Mouse (Mus musculus) neutrophil, adult 5-6 weeks (primary cell): ENCODE measurements around the gene Dhh. TPM values are rescaled to one million over a fixed set of nuclear protein-coding genes. Genes with fewer than 3 reads are reported as not detected.
A peak's percentile ranks its signal among the peaks of the same experiment; 100 is the strongest.

ENCODE experiments used
- ATAC-seq: fragments of 151-379, 151-347 bp; 2 replicates; pipeline ENCODE4 v1.8.0; 2017; ENCODE audit warnings: mild to moderate bottlenecking, moderate TSS enrichment; ENCODE audit not compliant: insufficient number of reproducible peaks, poor library complexity, low FRiP score, severe bottlenecking; ENCODE audit errors: extremely low read depth
- total RNA-seq: library from RNA; stranded (forward); fragments of 200-1000 nt; gene quantifications from 2 replicates; pipeline ENCODE4 v1.2.3, GENCODE M21; 2017

Dhh gene
- total RNA-seq, 1 experiment from 2014 or later, result 0.70 TPM

- no peak for ATAC-seq
These were observed 14.2 kb downstream of the Dhh start for GRCm38 (mm10) chr15:98884106-98884505.

GRCm38 (mm10) chr15:98883661-98884060 is 14.7 kb downstream of the Dhh start:
- ATAC-seq, result no peak

GRCm38 (mm10) chr15:98881656-98882008 is 16.7 kb downstream of the Dhh start:
- no peak for ATAC-seq

- ATAC-seq, result peak; percentile 83
These were observed 17.2 kb downstream of the Dhh start for GRCm38 (mm10) chr15:98880978-98881655.

- ATAC-seq, result peak; percentile 43; the same call in 1 of the 2 replicates
These were observed 21.0 kb downstream of the Dhh start for GRCm38 (mm10) chr15:98877331-98877730.

GRCm38 (mm10) chr15:98871916-98872888 is 26.1 kb downstream of the Dhh start:
- ATAC-seq, result peak; percentile 79

- ATAC-seq, result no peak
These were observed 27.0 kb downstream of the Dhh start, which contains the start of gene Kmt2d for GRCm38 (mm10) chr15:98871070-98871915. TSS of gene Kmt2d (minus strand) at chr15:98871204.

- no peak for ATAC-seq
These were observed 27.9 kb downstream of the Dhh start for GRCm38 (mm10) chr15:98870179-98871069.

GRCm38 (mm10) chr15:98869342-98870178 is 28.8 kb downstream of the Dhh start:
- ATAC-seq, result no peak

- no peak for ATAC-seq
These were observed 29.8 kb downstream of the Dhh start for GRCm38 (mm10) chr15:98868346-98869063.

GRCm38 (mm10) chr15:98867321-98867720 is 31.0 kb downstream of the Dhh start:
- ATAC-seq, result peak; percentile 71

GRCm38 (mm10) chr15:98866501-98866900 is 31.8 kb downstream of the Dhh start:
- ATAC-seq, result no peak

GRCm38 (mm10) chr15:98865771-98866170 is 32.6 kb downstream of the Dhh start:
- no peak for ATAC-seq

GRCm38 (mm10) chr15:98864951-98865350 is 33.4 kb downstream of the Dhh start:
- no peak for ATAC-seq

GRCm38 (mm10) chr15:98863451-98863958 is 34.8 kb downstream of the Dhh start:
- ATAC-seq, result no peak

- ATAC-seq, result no peak
These were observed 36.5 kb downstream of the Dhh start for GRCm38 (mm10) chr15:98861701-98862410.
